Mouse (Mus musculus) layer of hippocampus, adult 2 months (tissue): ENCODE data around the gene Rbp4. TPM values are rescaled to one million over a fixed set of nuclear protein-coding genes. Genes with fewer than 3 reads are reported as not detected.

Source experiments
- DNase-seq, 2 experiments: peaks; one replicate each; pipeline ENCODE4 v3.0.0; 2022; ENCODE audit warnings: low spot score in 2 of 2
- H3K27ac ChIP-seq: fragments of 200-600 bp; 2 replicates; pipeline ENCODE4 v1.8.1; 2022
- H3K4me3 ChIP-seq: fragments of 200-600 bp; 2 replicates; pipeline ENCODE4 v1.8.1; 2022; ENCODE audit warnings: mild to moderate bottlenecking
- CTCF ChIP-seq: fragments of 200-600 bp; conservative IDR thresholded peaks from 2 replicates; pipeline ENCODE4 v1.8.1; 2022; ENCODE audit warnings: antibody characterized with exemption, mild to moderate bottlenecking, moderate library complexity
- total RNA-seq, 2 experiments: library from RNA; stranded (reverse); gene quantifications; 2 replicates each; pipeline ENCODE4 v1.2.3; 2021

The Rbp4 gene
- total RNA-seq, 2 experiments from 2014 or later, result 11.9 to 13.7 TPM

DNA sequence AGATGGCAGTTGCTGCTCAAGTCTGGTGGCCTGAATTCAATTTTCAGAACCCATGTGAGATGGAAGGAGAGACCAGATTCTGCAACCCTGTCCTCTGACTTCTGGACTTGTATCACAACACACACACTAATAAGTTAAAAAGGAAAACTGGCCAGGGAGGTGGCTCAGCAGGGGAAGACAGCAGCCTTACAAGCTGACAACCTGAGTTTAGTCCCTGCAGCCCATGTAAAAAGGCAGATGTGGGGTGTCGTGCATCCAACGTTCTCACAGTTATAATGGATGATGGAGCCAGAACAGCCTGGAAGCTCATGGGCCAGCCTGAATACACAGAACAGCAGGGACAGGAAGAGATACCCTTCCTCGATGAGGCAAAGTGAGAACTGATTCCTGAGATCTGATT is 43.7 kb downstream of the Rbp4 start:
- no peak overlapping the region for H3K4me3 ChIP-seq

DNA sequence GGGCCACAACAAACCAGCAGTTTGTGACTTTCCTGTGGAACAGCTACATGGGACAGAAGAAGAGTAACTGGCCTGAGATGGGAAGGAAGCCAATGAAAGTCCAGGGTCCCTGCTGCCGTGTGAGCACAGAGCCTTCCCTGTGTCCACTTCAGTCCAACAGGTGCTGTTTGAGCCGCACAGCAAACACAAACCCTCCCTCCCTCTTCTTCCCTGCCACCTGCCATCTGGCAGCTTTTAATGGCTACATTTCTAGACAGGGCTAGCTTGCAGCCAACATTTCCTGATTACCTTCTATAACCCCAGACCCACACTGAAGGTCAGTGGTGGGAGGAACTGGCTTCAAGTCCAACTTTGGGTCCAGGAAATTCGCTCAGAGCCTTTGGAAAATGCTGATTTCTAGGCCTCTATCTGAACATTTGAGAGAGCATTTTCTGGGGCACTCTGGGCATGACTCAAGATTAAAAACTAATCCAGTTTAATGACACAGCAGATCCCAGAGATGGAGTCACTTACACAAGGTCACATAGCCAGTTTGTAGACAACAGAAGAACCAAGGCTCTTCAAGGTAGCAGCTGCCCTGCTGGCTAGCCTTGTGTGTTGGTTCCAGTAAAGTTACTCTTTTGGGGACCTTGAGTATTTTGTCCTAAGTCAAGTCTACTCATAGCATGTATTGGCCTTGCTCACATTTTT is 47.1 kb downstream of the Rbp4 start:
- Histone ChIP-seq H3K27ac (no peak overlapping the region), H3K4me3 (no peak overlapping the region)
- DNase-seq, result no peak
- no peak for TF ChIP-seq CTCF

More for the DNA sequence above, 43.7 kb downstream of the Rbp4 start:
- no peak for TF ChIP-seq CTCF
- no peak overlapping the region for H3K27ac ChIP-seq
- no peak for DNase-seq

DNA sequence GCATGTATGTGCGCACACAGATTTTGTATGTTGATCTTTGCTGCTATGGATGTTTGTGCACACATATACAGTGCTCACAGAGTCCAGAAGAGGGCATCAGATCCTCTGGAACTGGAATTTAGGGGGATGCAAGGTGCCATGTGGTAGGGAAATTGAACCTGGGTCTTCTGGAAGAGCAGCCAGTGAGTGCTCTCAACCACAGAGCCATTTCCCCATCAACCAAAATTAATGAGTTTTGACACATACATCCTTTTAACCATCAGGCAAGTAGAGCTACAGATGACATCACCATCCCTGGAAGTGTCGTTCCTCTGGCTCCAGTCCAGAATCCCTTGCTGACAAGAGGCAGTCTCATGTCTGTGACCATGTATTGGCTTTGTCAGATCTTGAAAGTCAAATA is 48.8 kb downstream of the Rbp4 start:
- DNase-seq, result no peak
- Histone ChIP-seq H3K4me3 (no peak overlapping the region), H3K27ac (no peak overlapping the region)
- peak; percentile 63 for TF ChIP-seq CTCF

DNA sequence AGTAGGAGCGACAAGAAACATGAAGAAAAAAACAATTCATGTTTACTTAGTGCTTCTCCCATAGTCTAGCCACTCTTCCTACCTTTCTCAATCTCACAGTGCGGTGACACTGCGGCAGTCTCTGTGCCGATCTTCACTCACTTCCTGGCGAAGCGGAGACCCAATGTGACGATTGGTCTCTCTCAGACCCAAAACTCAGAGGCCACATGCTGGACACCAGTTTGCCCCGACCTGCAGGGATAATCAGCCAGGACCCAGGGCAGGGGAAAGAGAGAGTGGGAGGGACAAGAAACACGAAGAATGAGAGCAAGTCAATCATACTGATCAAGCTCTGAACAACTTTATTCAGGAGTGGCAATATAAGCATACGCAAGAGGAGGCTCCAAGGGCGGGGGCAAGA is 50.0 kb downstream of the Rbp4 start:
- no peak overlapping the region for H3K27ac ChIP-seq
- TF ChIP-seq CTCF, result no peak
- no peak for DNase-seq
- H3K4me3 ChIP-seq, result no peak overlapping the region

DNA sequence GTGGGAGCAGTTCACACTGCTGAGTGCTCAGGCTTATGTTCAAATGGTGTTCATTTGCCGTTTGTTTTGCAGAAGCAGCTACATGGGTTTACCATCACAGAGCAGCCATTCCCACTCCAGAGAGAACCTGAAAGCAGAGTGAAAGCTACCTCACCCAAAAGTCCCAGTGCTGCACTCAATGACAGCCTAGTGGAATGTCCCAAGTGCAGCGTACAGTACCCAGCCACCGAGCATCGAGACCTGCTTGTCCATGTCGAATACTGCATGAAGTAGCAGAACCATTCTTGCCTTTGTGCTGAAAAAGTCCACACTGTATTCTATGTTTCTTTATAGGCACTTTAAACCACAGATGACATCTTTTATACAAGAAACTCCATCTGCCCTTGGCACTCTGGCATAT is 51.9 kb downstream of the Rbp4 start:
- no peak for DNase-seq
- no peak overlapping the region for H3K4me3 ChIP-seq
- no peak for TF ChIP-seq CTCF
- H3K27ac ChIP-seq, result no peak overlapping the region

Other genes with a start within 250 kb of the Rbp4 start
- 1 to 10 TPM; 4.3 to 5.0 TPM for gene Myof, start 81.7 kb downstream of the Rbp4 start, total RNA-seq
- under 1 TPM; 0.64 to 0.74 TPM for gene Cep55, start 70.3 kb downstream of the Rbp4 start, total RNA-seq
- not detected for gene Ffar4, start 28.2 kb downstream of the Rbp4 start, total RNA-seq
- under 1 TPM in 1 of 2 experiments, not detected in 1; 0.15 TPM for gene Pde6c, start 7.5 kb upstream of the Rbp4 start, total RNA-seq
- gene Fra10ac1, start 98.9 kb upstream of the Rbp4 start, total RNA-seq, result 10 to 100 TPM; 17.8 to 22.4 TPM
- 100 to 1,000 TPM; 196 to 209 TPM for gene Lgi1, start 139.3 kb upstream of the Rbp4 start, total RNA-seq